Mouse (Mus musculus): ENCODE measurements around the gene Serpinb3d.
"Not testable (repeated sequence)": the region's sequence is repeated elsewhere in the genome, so short reads cannot be mapped to it uniquely, and the experiment has no call there.

The Serpinb3d gene

GRCm38 (mm10) chr1:107083406-107083805, at the start of gene Serpinb3d:
Serpinb3d (minus strand) TSS chr1:107083506.
- no peak for DNase-seq

GRCm38 (mm10) chr1:107127453-107127852, 44.1 kb upstream of the Serpinb3d start:
- DNase-seq, result peak; percentile 4 to 5

DNA sequence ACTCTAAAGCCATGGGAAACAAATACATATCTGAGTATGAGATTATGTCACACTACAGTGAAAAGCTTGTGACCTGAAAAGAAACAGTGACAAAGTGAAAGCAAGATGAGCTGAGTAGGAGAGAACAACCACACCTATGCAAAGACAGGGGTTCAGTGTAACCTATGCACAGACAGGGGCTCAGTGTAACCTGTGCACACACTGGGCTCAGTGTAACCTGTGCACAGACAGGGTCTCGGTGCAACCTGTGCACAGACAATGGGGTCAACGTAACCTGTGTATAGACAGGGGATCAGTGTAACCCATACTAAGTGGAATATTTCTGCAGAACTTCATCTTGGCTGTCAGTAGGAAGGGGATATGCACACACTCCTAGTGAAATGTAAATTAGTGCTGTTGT, 15.1 kb upstream of the Serpinb3d start:
- no peak for DNase-seq

GRCm38 (mm10) chr1:107052203-107052602, 31.1 kb downstream of the Serpinb3d start, which contains the start of gene Serpinb3a:
Serpinb3a (minus strand) TSS chr1:107052303.
- DNase-seq, result no peak

- not testable (repeated sequence) for DNase-seq
These were observed 49.1 kb downstream of the Serpinb3d start for GRCm38 (mm10) chr1:107034236-107034635.
